Mouse (Mus musculus) urinary bladder, postnatal 10 days (tissue): ENCODE results near the gene Gm44511.
"Not testable (repeated sequence)": the region's sequence is repeated elsewhere in the genome, so short reads cannot be mapped to it uniquely, and the experiment has no call there.

Source experiments
- DNase-seq: peaks from one replicate; pipeline ENCODE4 v3.0.0; 2022; ENCODE audit warnings: low spot score

Gene Gm44511

GRCm38 (mm10) chr6:128760416-128761143 is 65.5 kb downstream of the Gm44511 start:
- DNase-seq, result peak; percentile 55

- DNase-seq, result peak; percentile 76
Measured at GRCm38 (mm10) chr6:128760016-128760415, 66.1 kb downstream of the Gm44511 start.

GRCm38 (mm10) chr6:128759221-128759950 is 66.7 kb downstream of the Gm44511 start:
- DNase-seq, result no peak

GRCm38 (mm10) chr6:128755402-128755763 is 70.7 kb downstream of the Gm44511 start:
- DNase-seq, result not testable (repeated sequence)

GRCm38 (mm10) chr6:128754748-128755401 is 71.2 kb downstream of the Gm44511 start:
- not testable (repeated sequence) for DNase-seq

- not testable (repeated sequence) for DNase-seq
Measured at GRCm38 (mm10) chr6:128754265-128754664, 71.8 kb downstream of the Gm44511 start.

- not testable (repeated sequence) for DNase-seq
Measured at GRCm38 (mm10) chr6:128753610-128754224, 72.4 kb downstream of the Gm44511 start.

GRCm38 (mm10) chr6:128747006-128747405 is 79.1 kb downstream of the Gm44511 start:
- not testable (repeated sequence) for DNase-seq

- DNase-seq, result no peak
Measured at GRCm38 (mm10) chr6:128737445-128737844, 88.7 kb downstream of the Gm44511 start.

GRCm38 (mm10) chr6:128736100-128736499 is 90.0 kb downstream of the Gm44511 start:
- DNase-seq, result no peak

GRCm38 (mm10) chr6:128734896-128735295 is 91.2 kb downstream of the Gm44511 start:
- DNase-seq, result no peak

- DNase-seq, result no peak
Measured at GRCm38 (mm10) chr6:128733908-128734679, 92.0 kb downstream of the Gm44511 start.

GRCm38 (mm10) chr6:128732032-128732431 is 94.1 kb downstream of the Gm44511 start:
- no peak for DNase-seq
